Mouse (Mus musculus) liver, embryonic 14.5 days (tissue): ENCODE results near the gene Smap2.

Source experiments
- CTCF ChIP-seq: IDR thresholded peaks from 2 replicates; pipeline ENCODE4 v1.5.1; 2016; ENCODE audit warnings: antibody characterized with exemption, low read depth, control low read depth
- EP300 ChIP-seq: IDR thresholded peaks from 2 replicates; pipeline ENCODE4 v1.6.1; 2016; ENCODE audit warnings: antibody characterized with exemption, low read depth

DNA sequence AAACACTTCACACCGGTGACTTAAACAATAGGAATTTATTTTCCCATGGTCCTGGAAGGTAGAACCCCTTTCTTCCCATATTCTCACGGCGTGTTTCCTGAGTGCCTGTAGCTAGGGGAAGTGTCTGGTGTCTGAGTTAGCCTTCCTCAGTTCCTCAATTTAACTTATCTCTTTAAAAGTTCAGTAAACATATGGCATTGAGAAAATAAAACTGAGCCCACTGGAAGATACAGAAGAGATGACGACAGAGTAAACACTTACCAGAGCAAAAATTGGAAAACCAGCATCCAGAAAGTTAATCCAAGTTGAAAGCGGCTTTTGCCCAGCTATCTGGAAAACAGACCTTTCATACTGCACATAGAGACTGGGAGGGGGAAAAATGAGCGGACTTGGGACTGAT is 64.9 kb downstream of the Smap2 start:
- no peak for TF ChIP-seq CTCF
- no peak for TF ChIP-seq EP300
